Mouse (Mus musculus) G1E (cell line): ENCODE results near the gene Mfap4.

ENCODE experiments used
- CTCF ChIP-seq: IDR thresholded peaks from 2 replicates; pipeline ENCODE4 v1.5.1; 2012; ENCODE audit warnings: low read depth, low read length, inconsistent platforms, mixed read lengths
- GATA1 ChIP-seq: IDR thresholded peaks from 2 replicates; pipeline ENCODE4 v1.6.1; 2012; ENCODE audit warnings: borderline replicate concordance, low read length, inconsistent platforms, mixed read lengths
- GATA2 ChIP-seq: IDR thresholded peaks from 2 replicates; pipeline ENCODE4 v1.6.1; 2012; ENCODE audit warnings: low read depth, low read length, inconsistent platforms, borderline replicate concordance
- POLR2AphosphoS5 ChIP-seq: IDR thresholded peaks from 2 replicates; pipeline ENCODE4 v1.6.1; 2012; ENCODE audit warnings: low read depth, low read length, inconsistent platforms; ENCODE audit not compliant: insufficient replicate concordance
- TAL1 ChIP-seq: conservative IDR thresholded peaks from 2 replicates; pipeline ENCODE4 v1.6.1; 2012; ENCODE audit warnings: low read depth, low read length, inconsistent platforms, mixed read lengths

DNA sequence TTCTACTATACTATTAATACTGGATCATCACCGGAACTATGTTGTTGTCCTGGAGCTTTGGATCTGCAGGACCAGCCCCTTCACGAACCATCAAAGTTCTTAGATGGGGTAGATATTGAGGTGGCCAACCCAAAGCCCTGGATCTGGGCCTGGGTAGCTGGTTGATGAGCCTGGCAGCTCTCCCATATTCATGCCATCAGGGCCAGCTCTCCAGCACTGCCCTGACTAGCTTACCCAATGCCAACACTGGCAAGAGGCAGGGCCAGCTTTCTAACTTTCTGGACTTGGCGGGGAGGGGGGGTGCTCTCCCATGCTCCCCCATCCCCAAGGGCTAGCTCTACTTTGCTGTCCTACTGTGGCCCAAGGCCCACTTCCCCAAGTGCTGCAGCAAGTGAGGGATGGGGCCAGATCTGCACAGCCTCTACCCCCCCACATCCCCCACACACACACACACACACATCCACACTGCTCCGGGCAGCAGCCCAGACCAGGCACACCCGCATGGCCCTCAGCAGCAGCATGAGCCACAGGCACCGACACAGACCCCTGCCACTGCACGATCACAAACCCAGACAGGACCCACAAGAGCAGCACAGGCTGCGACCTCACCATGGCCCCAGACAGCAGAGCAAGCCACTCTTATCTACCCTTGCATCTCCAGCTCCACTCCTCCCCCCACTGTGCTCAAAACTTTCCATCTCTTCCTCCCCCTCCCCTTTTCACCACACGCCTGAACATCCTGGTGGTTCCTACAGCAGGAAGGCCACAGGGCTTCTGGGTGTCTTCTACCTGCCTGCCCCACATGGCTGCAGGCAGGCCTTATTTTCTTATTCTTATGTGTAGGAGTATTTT lies 3.8 kb upstream of the Mfap4 start:
- TF ChIP-seq TAL1 (no peak), CTCF (no peak), GATA2 (no peak), POLR2AphosphoS5 (no peak), GATA1 (no peak)
